Comparison of ENCODE assay signal across 9 mouse cellular contexts in genomic region chr11:102051954-102052353, GRCm38 (mm10). TPM values are rescaled to one million over a fixed set of nuclear protein-coding genes. Genes with fewer than 3 reads are reported as not detected.
DNase-seq lines count a peak whose midpoint lies in the region; ATAC-seq and TF ChIP-seq lines count a peak whose summit lies in the region.
"Had no signal": no experiment of that assay in that cellular context is flagged by ENCODE, and none has a peak within 500 bp of the region (broad histone marks: within the 10 kb centered on the region; RNA-seq: fewer than 3 reads in every experiment).

No protein-coding gene starts in this region.

- no peak overlapping the region for H3K9ac ChIP-seq in forebrain, embryonic 16.5 days (replicated peaks; ENCODE audit: low read depth, low read length)
- H3K9ac ChIP-seq in midbrain, postnatal 0 days (replicated peaks; ENCODE audit: low read length, poor library complexity, severe bottlenecking): no peak overlapping the region
- H3K9ac ChIP-seq in midbrain, embryonic 11.5 days (ENCODE audit: low read length): no peak overlapping the region
- no peak overlapping the region for H3K9ac ChIP-seq in stomach, embryonic 15.5 days
- H3K9ac ChIP-seq in forebrain, embryonic 11.5 days (ENCODE audit: low read length): no peak overlapping the region
- H3K9ac ChIP-seq: limb, embryonic 13.5 days had no signal

- no peak for ATAC-seq in forebrain, embryonic 16.5 days
- ATAC-seq in midbrain, postnatal 0 days (ENCODE audit: low FRiP score): no peak
- no peak for ATAC-seq in midbrain, embryonic 11.5 days (ENCODE audit: low FRiP score)
- ATAC-seq in stomach, embryonic 15.5 days (ENCODE audit: insufficient read depth, low FRiP score, low read depth): no peak
- ATAC-seq in forebrain, embryonic 11.5 days (replicated peaks; ENCODE audit: low FRiP score): no peak

- 50% methylated on average over 4 of the region's 4 CpGs for WGBS in forebrain, embryonic 10.5 days
- WGBS in forebrain, embryonic 16.5 days: 60% methylated on average over 4 of the region's 4 CpGs
- 58% methylated on average over 4 of the region's 4 CpGs for WGBS in midbrain, postnatal 0 days
- WGBS in midbrain, embryonic 11.5 days: 29% methylated on average over 4 of the region's 4 CpGs
- WGBS in stomach, embryonic 15.5 days: 48% methylated on average over 4 of the region's 4 CpGs
- 44% methylated on average over 4 of the region's 4 CpGs for WGBS in forebrain, embryonic 11.5 days

- H3K4me1 ChIP-seq in forebrain, embryonic 10.5 days: 0 out of 2 replicates have a peak, but pooled peaks cover 6% of the 10 kb centered on the region
- H3K4me1 ChIP-seq in forebrain, embryonic 16.5 days (replicated peaks; ENCODE audit: control insufficient read depth, insufficient read depth, low read length): no peaks in the 10 kb centered on the region
- H3K4me1 ChIP-seq in midbrain, postnatal 0 days (ENCODE audit: insufficient read depth, low read length): no peaks in the 10 kb centered on the region
- no peaks in the 10 kb centered on the region for H3K4me1 ChIP-seq in midbrain, embryonic 11.5 days (ENCODE audit: control insufficient read depth, insufficient read depth, low read length)
- 0 out of 2 replicates have a peak, but pooled peaks cover 2% of the 10 kb centered on the region for H3K4me1 ChIP-seq in stomach, embryonic 15.5 days
- no peaks in the 10 kb centered on the region for H3K4me1 ChIP-seq in forebrain, embryonic 11.5 days (replicated peaks; ENCODE audit: control insufficient read depth, insufficient read depth, low read length)
- H3K4me1 ChIP-seq: limb, embryonic 13.5 days had no signal

- no peaks in the 10 kb centered on the region for H3K36me3 ChIP-seq in forebrain, embryonic 10.5 days (replicated peaks)
- no peaks in the 10 kb centered on the region for H3K36me3 ChIP-seq in forebrain, embryonic 16.5 days (ENCODE audit: control insufficient read depth, insufficient read depth)
- H3K36me3 ChIP-seq in midbrain, postnatal 0 days (ENCODE audit: insufficient read depth, low read length): peaks cover 1% of the 10 kb centered on the region; the same call in 1 of the 2 replicates
- no peaks in the 10 kb centered on the region for H3K36me3 ChIP-seq in midbrain, embryonic 11.5 days (ENCODE audit: control insufficient read depth, insufficient read depth, low read length)
- H3K36me3 ChIP-seq in stomach, embryonic 15.5 days: no peaks in the 10 kb centered on the region
- H3K36me3 ChIP-seq in forebrain, embryonic 11.5 days (ENCODE audit: control insufficient read depth, insufficient read depth, low read length): no peaks in the 10 kb centered on the region
- H3K36me3 ChIP-seq: limb, embryonic 13.5 days had no signal

- no peak for DNase-seq in forebrain, embryonic 10.5 days (ENCODE audit: extremely low spot score, low spot score)
- no peak for DNase-seq in midbrain, postnatal 0 days (ENCODE audit: low spot score)
- DNase-seq in midbrain, embryonic 11.5 days (ENCODE audit: low spot score, missing footprints): no peak
- peak; percentile 55 for DNase-seq in kidney, postnatal 10 days
- DNase-seq in urinary bladder, adult 2 months (ENCODE audit: low spot score): no peak
- no peak for DNase-seq in forebrain, embryonic 11.5 days (ENCODE audit: low spot score)

- no peak for TF ChIP-seq CTCF in midbrain, postnatal 0 days (IDR thresholded peaks at IDR 0.05)

- H3K27ac ChIP-seq in forebrain, embryonic 10.5 days: peak overlapping the region; percentile 21; the same call in 1 of the 2 replicates
- H3K27ac ChIP-seq in forebrain, embryonic 16.5 days (ENCODE audit: low read length): no peak overlapping the region
- H3K27ac ChIP-seq in midbrain, postnatal 0 days (ENCODE audit: low read depth, low read length): 0 out of 2 replicates have a peak overlapping the region, but pooled peaks have one; percentile 18
- no peak overlapping the region for H3K27ac ChIP-seq in midbrain, embryonic 11.5 days (ENCODE audit: low read depth, low read length)
- peak overlapping the region; percentile 31; the same call in 1 of the 2 replicates for H3K27ac ChIP-seq in stomach, embryonic 15.5 days
- H3K27ac ChIP-seq in forebrain, embryonic 11.5 days (ENCODE audit: low read depth, low read length): no peak overlapping the region
- H3K27ac ChIP-seq: limb, embryonic 13.5 days had no signal

- no peaks in the 10 kb centered on the region for H3K9me3 ChIP-seq in forebrain, embryonic 10.5 days
- no peaks in the 10 kb centered on the region for H3K9me3 ChIP-seq in forebrain, embryonic 16.5 days (ENCODE audit: control insufficient read depth, low read length)
- H3K9me3 ChIP-seq in midbrain, postnatal 0 days (ENCODE audit: low read length): no peaks in the 10 kb centered on the region
- no peaks in the 10 kb centered on the region for H3K9me3 ChIP-seq in midbrain, embryonic 11.5 days (ENCODE audit: control insufficient read depth, low read length)
- H3K9me3 ChIP-seq in stomach, embryonic 15.5 days: no peaks in the 10 kb centered on the region
- H3K9me3 ChIP-seq in forebrain, embryonic 11.5 days (ENCODE audit: control insufficient read depth, low read length): no peaks in the 10 kb centered on the region
- H3K9me3 ChIP-seq: limb, embryonic 13.5 days had no signal

- H3K4me2 ChIP-seq in forebrain, embryonic 16.5 days (ENCODE audit: low read length): no peak overlapping the region
- no peak overlapping the region for H3K4me2 ChIP-seq in midbrain, postnatal 0 days (ENCODE audit: low read depth, low read length, poor library complexity, severe bottlenecking)
- H3K4me2 ChIP-seq in midbrain, embryonic 11.5 days: no peak overlapping the region
- no peak overlapping the region for H3K4me2 ChIP-seq in stomach, embryonic 15.5 days
- H3K4me2 ChIP-seq in forebrain, embryonic 11.5 days (ENCODE audit: low read depth, low read length, severe bottlenecking): no peak overlapping the region
- H3K4me2 ChIP-seq: limb, embryonic 13.5 days had no signal

- no peak overlapping the region for H3K4me3 ChIP-seq in forebrain, embryonic 10.5 days
- no peak overlapping the region for H3K4me3 ChIP-seq in forebrain, embryonic 16.5 days (replicated peaks; ENCODE audit: low read length)
- H3K4me3 ChIP-seq in midbrain, postnatal 0 days (ENCODE audit: low read depth, low read length): no peak overlapping the region
- H3K4me3 ChIP-seq in midbrain, embryonic 11.5 days (ENCODE audit: low read depth, low read length): no peak overlapping the region
- H3K4me3 ChIP-seq in stomach, embryonic 15.5 days (replicated peaks): no peak overlapping the region
- H3K4me3 ChIP-seq in forebrain, embryonic 11.5 days (ENCODE audit: low read depth, low read length): no peak overlapping the region
- H3K4me3 ChIP-seq: limb, embryonic 13.5 days had no signal

- peaks cover 3% of the 10 kb centered on the region; the same call in 1 of the 2 replicates for H3K27me3 ChIP-seq in forebrain, embryonic 10.5 days (ENCODE audit: poor library complexity, severe bottlenecking)
- no peaks in the 10 kb centered on the region for H3K27me3 ChIP-seq in forebrain, embryonic 16.5 days (replicated peaks; ENCODE audit: control insufficient read depth, insufficient read depth, low read length)
- no peaks in the 10 kb centered on the region for H3K27me3 ChIP-seq in midbrain, postnatal 0 days (ENCODE audit: insufficient read depth, low read length)
- H3K27me3 ChIP-seq in midbrain, embryonic 11.5 days (ENCODE audit: control insufficient read depth, insufficient read depth, low read length): no peaks in the 10 kb centered on the region
- H3K27me3 ChIP-seq in stomach, embryonic 15.5 days (replicated peaks): no peaks in the 10 kb centered on the region
- no peaks in the 10 kb centered on the region for H3K27me3 ChIP-seq in forebrain, embryonic 11.5 days (ENCODE audit: control insufficient read depth, insufficient read depth, low read length)
- H3K27me3 ChIP-seq: limb, embryonic 13.5 days had no signal

RNA-seq across cellular contexts. Expression of gene Cd300lg, which starts 10.6 kb away (rescaled TPM):
- 0.14 and 0.23 TPM in 2 replicates for polyA plus RNA-seq in forebrain, embryonic 10.5 days (2016; fragmentation: Nextera tagmentation; extraction: Ambion mirVana)
- 0.26 and 0.46 TPM in 2 replicates for polyA plus RNA-seq in forebrain, embryonic 16.5 days (2015; fragmentation: Nextera tagmentation; extraction: Ambion mirVana)
- 0.14 TPM in 1 of 2 replicates, not detected in the other for total RNA-seq in midbrain, postnatal 0 days (2014; rRNA removed)
- 0.25 TPM in 2 replicates for polyA plus RNA-seq in midbrain, postnatal 0 days (2015; fragmentation: Nextera tagmentation; extraction: Ambion mirVana)
- 0.11 and 0.19 TPM in 2 replicates for polyA plus RNA-seq in midbrain, embryonic 11.5 days (2014; fragmentation: Nextera tagmentation; extraction: Ambion mirVana)
- polyA plus RNA-seq in stomach, embryonic 15.5 days (2015; fragmentation: Nextera tagmentation; extraction: Ambion mirVana): 2.0 and 2.2 TPM in 2 replicates
- 15.3 and 19.8 TPM in 2 replicates for polyA plus RNA-seq in urinary bladder, adult 2 months (2012; rRNA removed)
- polyA plus RNA-seq in forebrain, embryonic 11.5 days (2014; fragmentation: Nextera tagmentation; extraction: Ambion mirVana): 0.20 and 0.37 TPM in 2 replicates

RNA-seq across cellular contexts. Expression of gene Mpp3, which starts 23.7 kb away (rescaled TPM):
- polyA plus RNA-seq in forebrain, embryonic 10.5 days (2016; fragmentation: Nextera tagmentation; extraction: Ambion mirVana): 13.5 and 16.1 TPM in 2 replicates
- 49.3 and 55.2 TPM in 2 replicates for polyA plus RNA-seq in forebrain, embryonic 16.5 days (2015; fragmentation: Nextera tagmentation; extraction: Ambion mirVana)
- 68.2 and 71.9 TPM in 2 replicates for total RNA-seq in midbrain, postnatal 0 days (2014; rRNA removed)
- polyA plus RNA-seq in midbrain, postnatal 0 days (2015; fragmentation: Nextera tagmentation; extraction: Ambion mirVana): 53.9 and 54.7 TPM in 2 replicates
- 14.4 and 15.5 TPM in 2 replicates for polyA plus RNA-seq in midbrain, embryonic 11.5 days (2014; fragmentation: Nextera tagmentation; extraction: Ambion mirVana)
- 7.2 and 9.0 TPM in 2 replicates for polyA plus RNA-seq in stomach, embryonic 15.5 days (2015; fragmentation: Nextera tagmentation; extraction: Ambion mirVana)
- 1.2 and 1.4 TPM in 2 replicates for polyA plus RNA-seq in urinary bladder, adult 2 months (2012; rRNA removed)
- polyA plus RNA-seq in forebrain, embryonic 11.5 days (2014; fragmentation: Nextera tagmentation; extraction: Ambion mirVana): 22.1 and 24.1 TPM in 2 replicates

RNA-seq across cellular contexts. Expression of gene Mpp2, which starts 36.4 kb away (rescaled TPM):
- polyA plus RNA-seq in forebrain, embryonic 10.5 days (2016; fragmentation: Nextera tagmentation; extraction: Ambion mirVana): 15.7 and 16.2 TPM in 2 replicates
- 21.0 and 24.1 TPM in 2 replicates for polyA plus RNA-seq in forebrain, embryonic 16.5 days (2015; fragmentation: Nextera tagmentation; extraction: Ambion mirVana)
- total RNA-seq in midbrain, postnatal 0 days (2014; rRNA removed): 59.1 and 68.4 TPM in 2 replicates
- polyA plus RNA-seq in midbrain, postnatal 0 days (2015; fragmentation: Nextera tagmentation; extraction: Ambion mirVana): 33.9 and 40.7 TPM in 2 replicates
- 9.4 and 10.8 TPM in 2 replicates for polyA plus RNA-seq in midbrain, embryonic 11.5 days (2014; fragmentation: Nextera tagmentation; extraction: Ambion mirVana)
- 6.8 and 8.8 TPM in 2 replicates for polyA plus RNA-seq in stomach, embryonic 15.5 days (2015; fragmentation: Nextera tagmentation; extraction: Ambion mirVana)
- polyA plus RNA-seq in urinary bladder, adult 2 months (2012; rRNA removed): 18.9 and 21.0 TPM in 2 replicates
- polyA plus RNA-seq in forebrain, embryonic 11.5 days (2014; fragmentation: Nextera tagmentation; extraction: Ambion mirVana): 18.2 and 19.6 TPM in 2 replicates

RNA-seq across cellular contexts. Expression of gene Ppy, which starts 49.2 kb away (rescaled TPM):
- not detected in 2 replicates for polyA plus RNA-seq in forebrain, embryonic 10.5 days (2016; fragmentation: Nextera tagmentation; extraction: Ambion mirVana)
- not detected in 2 replicates for polyA plus RNA-seq in forebrain, embryonic 16.5 days (2015; fragmentation: Nextera tagmentation; extraction: Ambion mirVana)
- not detected in 2 replicates for total RNA-seq in midbrain, postnatal 0 days (2014; rRNA removed)
- polyA plus RNA-seq in midbrain, postnatal 0 days (2015; fragmentation: Nextera tagmentation; extraction: Ambion mirVana): not detected in 2 replicates
- polyA plus RNA-seq in midbrain, embryonic 11.5 days (2014; fragmentation: Nextera tagmentation; extraction: Ambion mirVana): not detected in 2 replicates
- polyA plus RNA-seq in stomach, embryonic 15.5 days (2015; fragmentation: Nextera tagmentation; extraction: Ambion mirVana): 4.8 and 7.6 TPM in 2 replicates
- 0.19 and 0.51 TPM in 2 replicates for polyA plus RNA-seq in urinary bladder, adult 2 months (2012; rRNA removed)
- not detected in 2 replicates for polyA plus RNA-seq in forebrain, embryonic 11.5 days (2014; fragmentation: Nextera tagmentation; extraction: Ambion mirVana)
- polyA plus RNA-seq: limb, embryonic 13.5 days had no signal

RNA-seq across cellular contexts. Expression of gene Pyy, which starts 55.7 kb away (rescaled TPM):
- not detected in 2 replicates for polyA plus RNA-seq in forebrain, embryonic 10.5 days (2016; fragmentation: Nextera tagmentation; extraction: Ambion mirVana)
- not detected in 2 replicates for polyA plus RNA-seq in forebrain, embryonic 16.5 days (2015; fragmentation: Nextera tagmentation; extraction: Ambion mirVana)
- not detected in 2 replicates for total RNA-seq in midbrain, postnatal 0 days (2014; rRNA removed)
- not detected in 2 replicates for polyA plus RNA-seq in midbrain, postnatal 0 days (2015; fragmentation: Nextera tagmentation; extraction: Ambion mirVana)
- 0.44 TPM in 1 of 2 replicates, not detected in the other for polyA plus RNA-seq in midbrain, embryonic 11.5 days (2014; fragmentation: Nextera tagmentation; extraction: Ambion mirVana)
- 65.1 and 89.6 TPM in 2 replicates for polyA plus RNA-seq in stomach, embryonic 15.5 days (2015; fragmentation: Nextera tagmentation; extraction: Ambion mirVana)
- not detected in 2 replicates for polyA plus RNA-seq in urinary bladder, adult 2 months (2012; rRNA removed)
- not detected in 2 replicates for polyA plus RNA-seq in forebrain, embryonic 11.5 days (2014; fragmentation: Nextera tagmentation; extraction: Ambion mirVana)
- polyA plus RNA-seq: limb, embryonic 13.5 days had no signal

Comparison
In these comparisons a context has a peak if more than half of its experiments do, and no peak if none do; other contexts are left out.
1. H3K27ac ChIP-seq: peak in forebrain, embryonic 10.5 days (single experiment), midbrain, postnatal 0 days (single experiment) and stomach, embryonic 15.5 days (single experiment); none in forebrain, embryonic 16.5 days (single experiment), midbrain, embryonic 11.5 days (single experiment) and forebrain, embryonic 11.5 days (single experiment).